Mouse (Mus musculus): ENCODE results near the gene Ube3c. TPM values are rescaled to one million over a fixed set of nuclear protein-coding genes. Genes with fewer than 3 reads are reported as not detected.
A peak's percentile ranks its signal among the peaks of the same experiment; 100 is the strongest.
"Not testable (repeated sequence)": the region's sequence is repeated elsewhere in the genome, so short reads cannot be mapped to it uniquely, and the experiment has no call there.

Gene Ube3c
- polyA plus RNA-seq, 1 experiment from 2014 or later = 34.7 TPM

DNA sequence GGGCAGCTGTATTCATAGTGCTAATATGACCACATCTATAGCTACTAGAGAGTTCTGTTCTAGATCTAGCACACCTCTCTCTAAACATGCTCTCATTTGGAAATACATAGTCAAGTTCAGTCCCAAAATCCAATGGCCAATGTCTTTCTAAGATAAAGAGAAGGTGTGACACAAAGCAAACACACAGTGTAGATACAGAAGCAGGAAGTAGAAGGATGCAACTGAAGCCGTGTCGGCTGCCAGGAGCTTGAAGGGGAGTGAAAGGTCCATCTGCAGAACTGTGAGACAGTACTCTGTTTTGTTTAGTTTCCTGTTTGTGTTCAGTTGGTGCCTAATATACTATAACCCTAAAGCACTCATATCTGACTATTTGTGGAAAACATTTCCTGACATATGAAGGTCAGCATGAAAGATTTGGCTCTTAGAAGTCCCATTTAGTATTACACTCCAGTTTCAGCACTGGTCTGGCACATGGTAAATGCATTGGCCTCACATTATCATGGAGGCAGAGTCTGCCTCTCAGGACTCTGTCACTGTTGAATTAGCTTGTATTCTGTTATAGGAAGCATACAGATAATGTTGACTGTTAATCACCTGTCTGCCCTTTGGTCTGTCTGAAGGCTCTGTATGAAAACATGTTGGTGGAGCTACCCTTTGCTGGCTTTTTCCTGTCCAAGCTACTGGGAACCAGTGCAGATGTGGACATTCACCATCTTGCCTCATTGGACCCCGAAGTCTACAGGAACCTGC is 88.7 kb downstream of the Ube3c start:
- DNase-seq (ENCODE audit: low spot score) (no peak), ATAC-seq (replicated peaks; ENCODE audit: low FRiP score, low TSS enrichment, low read depth) (no peak)
- no peak overlapping the region for H3K9ac ChIP-seq (ENCODE audit: low read length)
- H3K27ac ChIP-seq (ENCODE audit: low read depth) = no peak overlapping the region
- H3K36me3 ChIP-seq (ENCODE audit: control insufficient read depth, insufficient read depth, low read length) = peaks cover 69% of the 10 kb centered on the region
- no peaks in the 10 kb centered on the region for H3K9me3 ChIP-seq (ENCODE audit: control insufficient read depth, low read length)
- no peak overlapping the region for H3K4me3 ChIP-seq (ENCODE audit: low read depth, low read length)
- no peaks in the 10 kb centered on the region for H3K4me1 ChIP-seq (replicated peaks; ENCODE audit: control insufficient read depth, insufficient read depth, low read length)
- H3K27me3 ChIP-seq (replicated peaks; ENCODE audit: control insufficient read depth, insufficient read depth, low read length) = no peaks in the 10 kb centered on the region
- 75% methylated on average over 3 of the region's 3 CpGs for WGBS
- no peak overlapping the region for H3K4me2 ChIP-seq (ENCODE audit: low read length)

DNA sequence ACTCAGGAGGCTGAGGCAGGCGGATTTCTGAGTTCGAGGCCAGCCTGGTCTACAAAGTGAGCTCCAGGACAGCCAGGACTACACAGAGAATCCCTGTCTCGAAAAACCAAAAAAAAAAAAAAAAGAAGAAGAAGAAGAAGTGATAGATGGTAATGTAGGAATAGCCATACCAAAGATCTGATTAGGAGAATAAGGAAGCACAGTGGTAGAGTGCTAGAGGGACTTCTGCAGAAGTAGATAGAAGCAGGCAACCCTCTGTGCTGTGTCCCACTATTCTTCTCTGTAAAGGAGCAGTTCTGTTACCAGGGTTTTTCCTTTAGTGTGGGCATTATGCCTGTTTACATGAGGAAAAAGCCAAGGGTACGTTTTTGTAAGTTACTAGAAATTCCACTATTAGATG is 92.2 kb downstream of the Ube3c start:
- H3K9ac ChIP-seq (ENCODE audit: low read length); DNase-seq (ENCODE audit: low spot score); H3K27me3 ChIP-seq (replicated peaks; ENCODE audit: control insufficient read depth, insufficient read depth, low read length); ATAC-seq (replicated peaks; ENCODE audit: low FRiP score, low TSS enrichment, low read depth); H3K4me3 ChIP-seq (ENCODE audit: low read depth, low read length); H3K27ac ChIP-seq (ENCODE audit: low read depth); H3K9me3 ChIP-seq (ENCODE audit: control insufficient read depth, low read length); H3K4me2 ChIP-seq (ENCODE audit: low read length); H3K4me1 ChIP-seq (replicated peaks; ENCODE audit: control insufficient read depth, insufficient read depth, low read length): not testable (repeated sequence)
- H3K36me3 ChIP-seq (ENCODE audit: control insufficient read depth, insufficient read depth, low read length) = peaks cover 91% of the 10 kb centered on the region
- 91% methylated on average over 4 of the region's 4 CpGs for WGBS

DNA sequence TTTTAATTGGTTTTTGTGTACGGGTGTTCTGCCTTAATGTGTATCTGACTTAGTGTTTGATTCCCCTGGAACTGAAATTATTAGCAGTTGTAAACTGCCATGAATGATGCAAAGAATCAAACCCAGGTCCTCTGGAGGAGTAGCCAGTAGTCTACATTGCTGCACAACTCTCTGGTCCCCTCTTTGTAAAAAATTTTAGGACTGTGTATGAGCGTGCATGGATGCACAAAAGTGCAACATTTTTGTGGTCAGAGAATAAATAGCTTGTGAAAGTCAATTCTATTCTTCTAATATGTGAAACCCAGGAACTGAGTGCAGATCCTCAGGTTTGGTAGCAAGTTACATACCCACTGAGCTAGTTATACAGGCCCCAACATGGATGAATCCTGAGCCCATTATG is 96.3 kb downstream of the Ube3c start:
- Histone ChIP-seq H3K36me3 (ENCODE audit: control insufficient read depth, insufficient read depth, low read length) (peaks cover 83% of the 10 kb centered on the region), H3K4me3 (ENCODE audit: low read depth, low read length) (no peak overlapping the region), H3K9me3 (ENCODE audit: control insufficient read depth, low read length) (no peaks in the 10 kb centered on the region), H3K27ac (ENCODE audit: low read depth) (no peak overlapping the region), H3K27me3 (replicated peaks; ENCODE audit: control insufficient read depth, insufficient read depth, low read length) (no peaks in the 10 kb centered on the region), H3K9ac (ENCODE audit: low read length) (no peak overlapping the region), H3K4me2 (ENCODE audit: low read length) (no peak overlapping the region), H3K4me1 (replicated peaks; ENCODE audit: control insufficient read depth, insufficient read depth, low read length) (no peaks in the 10 kb centered on the region)
- no peak for DNase-seq (ENCODE audit: low spot score)
- ATAC-seq (replicated peaks; ENCODE audit: low FRiP score, low TSS enrichment, low read depth) = no peak
- WGBS = 87% methylated on average over 2 of the region's 2 CpGs

DNA sequence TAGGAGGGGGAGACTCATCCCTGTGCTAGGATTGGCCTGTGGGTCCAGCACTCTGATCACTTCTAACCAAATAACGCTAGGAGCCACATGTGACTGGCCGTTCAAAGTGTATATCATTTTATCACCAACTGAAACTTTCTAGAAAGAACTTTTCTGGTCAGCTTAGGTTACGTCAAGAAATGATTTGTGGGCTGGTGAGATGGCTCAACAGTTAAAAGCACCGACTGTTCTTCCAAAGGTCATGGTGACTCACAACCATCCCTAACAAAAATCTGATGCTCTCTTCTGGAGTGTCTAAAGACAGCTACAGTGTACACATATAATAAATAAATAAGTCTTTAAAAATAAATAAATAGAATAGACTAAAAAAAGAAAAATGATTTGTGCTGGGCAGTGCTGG is 103.5 kb downstream of the Ube3c start:
- ATAC-seq (replicated peaks; ENCODE audit: low FRiP score, low TSS enrichment, low read depth) = no peak
- no peaks in the 10 kb centered on the region for H3K4me1 ChIP-seq (replicated peaks; ENCODE audit: control insufficient read depth, insufficient read depth, low read length)
- H3K4me2 ChIP-seq (ENCODE audit: low read length) = no peak overlapping the region
- no peak overlapping the region for H3K27ac ChIP-seq (ENCODE audit: low read depth)
- no peak overlapping the region for H3K4me3 ChIP-seq (ENCODE audit: low read depth, low read length)
- WGBS = 84% methylated on average over 4 of the region's 4 CpGs
- no peaks in the 10 kb centered on the region for H3K27me3 ChIP-seq (replicated peaks; ENCODE audit: control insufficient read depth, insufficient read depth, low read length)
- no peak overlapping the region for H3K9ac ChIP-seq (ENCODE audit: low read length)
- no peaks in the 10 kb centered on the region for H3K9me3 ChIP-seq (ENCODE audit: control insufficient read depth, low read length)
- H3K36me3 ChIP-seq (ENCODE audit: control insufficient read depth, insufficient read depth, low read length) = peaks cover 82% of the 10 kb centered on the region
- no peak for DNase-seq (ENCODE audit: low spot score)

DNA sequence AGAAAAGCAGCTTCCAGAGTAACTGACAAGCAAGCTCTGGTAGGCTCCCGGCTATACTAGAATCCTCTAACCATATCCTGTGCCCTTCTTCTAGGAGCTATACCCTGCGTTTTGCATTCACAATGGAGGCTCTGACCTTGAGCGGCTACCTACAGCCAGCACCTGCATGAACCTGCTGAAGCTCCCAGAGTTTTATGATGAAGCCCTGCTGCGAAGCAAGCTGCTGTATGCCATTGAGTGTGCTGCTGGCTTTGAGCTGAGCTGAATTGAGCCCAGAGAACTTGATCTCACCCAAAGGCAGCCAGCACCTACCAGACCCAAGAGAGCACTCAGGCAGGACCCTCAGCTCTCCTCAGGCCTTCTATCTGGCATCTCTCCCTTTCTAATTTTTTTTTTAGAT is 105.3 kb downstream of the Ube3c start:
- H3K4me2 ChIP-seq (ENCODE audit: low read length) = no peak overlapping the region
- no peak overlapping the region for H3K4me3 ChIP-seq (ENCODE audit: low read depth, low read length)
- DNase-seq (ENCODE audit: low spot score) (no peak), ATAC-seq (replicated peaks; ENCODE audit: low FRiP score, low TSS enrichment, low read depth) (no peak)
- H3K9ac ChIP-seq (ENCODE audit: low read length) = no peak overlapping the region
- no peaks in the 10 kb centered on the region for H3K9me3 ChIP-seq (ENCODE audit: control insufficient read depth, low read length)
- WGBS = 95% methylated on average over 4 of the region's 4 CpGs
- H3K27ac ChIP-seq (ENCODE audit: low read depth) = no peak overlapping the region
- H3K4me1 ChIP-seq (replicated peaks; ENCODE audit: control insufficient read depth, insufficient read depth, low read length) = no peaks in the 10 kb centered on the region
- H3K27me3 ChIP-seq (replicated peaks; ENCODE audit: control insufficient read depth, insufficient read depth, low read length) = no peaks in the 10 kb centered on the region
- peaks cover 64% of the 10 kb centered on the region for H3K36me3 ChIP-seq (ENCODE audit: control insufficient read depth, insufficient read depth, low read length)

DNA sequence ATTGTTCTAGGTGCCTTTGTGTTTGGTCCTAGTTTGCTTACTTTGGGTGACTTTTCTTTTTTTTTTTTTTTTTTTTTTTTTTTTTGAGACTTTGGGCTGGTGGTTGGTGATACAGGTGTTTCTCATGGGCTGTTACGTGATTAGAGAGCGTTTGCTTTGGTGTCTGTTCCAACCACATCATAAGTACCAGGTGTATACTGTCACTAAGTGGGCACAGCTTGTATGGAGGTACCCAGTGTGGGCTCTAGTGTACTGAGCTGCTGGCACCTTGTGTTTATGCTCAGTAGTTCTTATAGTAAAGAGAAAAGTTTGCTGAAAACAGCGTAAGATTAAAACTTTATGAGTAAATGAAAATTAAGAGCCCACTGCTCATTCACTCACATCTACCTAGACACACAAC is 107.4 kb downstream of the Ube3c start:
- Histone ChIP-seq H3K4me3 (ENCODE audit: low read depth, low read length) (no peak overlapping the region), H3K4me2 (ENCODE audit: low read length) (no peak overlapping the region), H3K27me3 (replicated peaks; ENCODE audit: control insufficient read depth, insufficient read depth, low read length) (no peaks in the 10 kb centered on the region), H3K27ac (ENCODE audit: low read depth) (no peak overlapping the region), H3K36me3 (ENCODE audit: control insufficient read depth, insufficient read depth, low read length) (peaks cover 43% of the 10 kb centered on the region), H3K4me1 (replicated peaks; ENCODE audit: control insufficient read depth, insufficient read depth, low read length) (no peaks in the 10 kb centered on the region), H3K9ac (ENCODE audit: low read length) (no peak overlapping the region), H3K9me3 (ENCODE audit: control insufficient read depth, low read length) (no peaks in the 10 kb centered on the region)
- ATAC-seq (replicated peaks; ENCODE audit: low FRiP score, low TSS enrichment, low read depth) (no peak), DNase-seq (ENCODE audit: low spot score) (no peak)
- 98% methylated on average over 3 of the region's 3 CpGs for WGBS

DNA sequence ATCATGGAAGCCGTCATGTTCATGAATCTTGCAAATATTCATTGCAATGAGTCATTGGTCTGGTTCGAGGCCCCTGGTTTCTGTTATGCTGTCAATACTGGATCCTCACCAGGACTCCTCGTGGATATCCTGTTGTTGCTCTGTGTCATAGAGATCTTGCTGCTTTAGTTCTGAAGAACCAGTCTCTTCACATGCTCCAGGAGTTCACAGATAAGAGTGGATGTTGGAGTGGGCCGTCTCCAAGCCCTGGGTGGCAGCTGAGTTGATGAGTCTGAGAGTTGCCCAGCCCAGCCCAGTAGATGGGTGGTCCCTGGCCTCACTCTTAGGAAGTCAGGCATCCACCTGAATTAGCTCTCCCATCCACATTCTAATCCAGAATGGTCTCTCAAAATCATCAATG is 116.0 kb downstream of the Ube3c start:
- no peak overlapping the region for H3K9ac ChIP-seq (ENCODE audit: low read length)
- H3K9me3 ChIP-seq (ENCODE audit: control insufficient read depth, low read length) = no peaks in the 10 kb centered on the region
- no peaks in the 10 kb centered on the region for H3K4me1 ChIP-seq (replicated peaks; ENCODE audit: control insufficient read depth, insufficient read depth, low read length)
- 68% methylated on average over 4 of the region's 4 CpGs for WGBS
- H3K36me3 ChIP-seq (ENCODE audit: control insufficient read depth, insufficient read depth, low read length) = no peaks in the 10 kb centered on the region
- H3K27ac ChIP-seq (ENCODE audit: low read depth) = no peak overlapping the region
- no peak for ATAC-seq (replicated peaks; ENCODE audit: low FRiP score, low TSS enrichment, low read depth)
- no peak overlapping the region for H3K4me3 ChIP-seq (ENCODE audit: low read depth, low read length)
- no peak overlapping the region for H3K4me2 ChIP-seq (ENCODE audit: low read length)
- H3K27me3 ChIP-seq (replicated peaks; ENCODE audit: control insufficient read depth, insufficient read depth, low read length) = no peaks in the 10 kb centered on the region
- no peak for DNase-seq (ENCODE audit: low spot score)

DNA sequence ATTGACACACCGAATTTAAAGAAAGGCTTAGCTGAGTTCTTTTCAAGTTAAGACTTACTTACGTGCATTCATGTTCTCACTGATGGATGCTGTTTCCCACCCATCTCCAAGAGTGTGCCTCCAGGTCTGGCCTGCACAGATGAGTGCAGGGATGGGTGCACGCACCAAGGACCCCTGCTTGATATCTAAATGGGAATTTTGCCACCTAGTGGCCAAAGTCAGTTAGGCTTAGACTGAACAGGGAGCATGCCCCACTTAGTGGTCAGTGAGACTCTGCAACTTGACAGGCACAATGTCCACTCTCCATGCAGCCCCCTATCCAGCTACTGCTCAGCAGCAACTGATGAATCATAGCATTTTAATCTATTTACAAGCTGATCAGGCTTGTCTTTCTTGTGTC is 118.6 kb downstream of the Ube3c start:
- peak; percentile 59 for DNase-seq (ENCODE audit: low spot score)

DNA sequence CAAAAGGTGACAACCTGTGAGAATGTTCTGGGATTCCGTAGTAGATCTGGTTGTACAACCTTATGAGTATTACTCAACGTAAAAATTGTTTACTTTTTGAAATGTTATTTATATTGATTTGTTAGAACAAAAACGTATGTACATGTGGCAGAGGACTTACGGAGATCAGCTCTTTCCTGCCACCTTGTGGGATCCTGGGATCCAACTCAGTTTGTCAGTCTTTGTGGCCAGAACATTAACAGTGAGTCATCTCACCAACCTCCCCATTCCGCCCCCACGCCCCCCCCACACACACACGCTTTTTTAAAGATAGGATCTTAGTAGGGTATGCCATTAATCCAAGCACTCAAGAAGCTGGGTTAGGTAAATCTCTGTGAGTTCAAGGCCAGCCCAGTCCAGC is 119.3 kb downstream of the Ube3c start:
- no peak overlapping the region for H3K9ac ChIP-seq (ENCODE audit: low read length)
- ATAC-seq (replicated peaks; ENCODE audit: low FRiP score, low TSS enrichment, low read depth) = no peak
- H3K36me3 ChIP-seq (ENCODE audit: control insufficient read depth, insufficient read depth, low read length) = no peaks in the 10 kb centered on the region
- no peaks in the 10 kb centered on the region for H3K9me3 ChIP-seq (ENCODE audit: control insufficient read depth, low read length)
- no peak overlapping the region for H3K4me2 ChIP-seq (ENCODE audit: low read length)
- no peak for DNase-seq (ENCODE audit: low spot score)
- no peak overlapping the region for H3K4me3 ChIP-seq (ENCODE audit: low read depth, low read length)
- no peaks in the 10 kb centered on the region for H3K4me1 ChIP-seq (replicated peaks; ENCODE audit: control insufficient read depth, insufficient read depth, low read length)
- H3K27me3 ChIP-seq (replicated peaks; ENCODE audit: control insufficient read depth, insufficient read depth, low read length) = no peaks in the 10 kb centered on the region
- 55% methylated on average over 7 of the region's 7 CpGs for WGBS
- no peak overlapping the region for H3K27ac ChIP-seq (ENCODE audit: low read depth)

More for the DNA sequence above, 118.6 kb downstream of the Ube3c start:
- H3K9me3 ChIP-seq (ENCODE audit: control insufficient read depth, low read length) = no peaks in the 10 kb centered on the region
- H3K27ac ChIP-seq (ENCODE audit: low read depth) = no peak overlapping the region
- no peaks in the 10 kb centered on the region for H3K27me3 ChIP-seq (replicated peaks; ENCODE audit: control insufficient read depth, insufficient read depth, low read length)
- no peaks in the 10 kb centered on the region for H3K36me3 ChIP-seq (ENCODE audit: control insufficient read depth, insufficient read depth, low read length)
- WGBS = 64% methylated on average over 3 of the region's 3 CpGs
- no peaks in the 10 kb centered on the region for H3K4me1 ChIP-seq (replicated peaks; ENCODE audit: control insufficient read depth, insufficient read depth, low read length)
- ATAC-seq (replicated peaks; ENCODE audit: low FRiP score, low TSS enrichment, low read depth) = no peak; the same call in 1 of the 2 replicates
- H3K9ac ChIP-seq (ENCODE audit: low read length) = no peak overlapping the region
- no peak overlapping the region for H3K4me3 ChIP-seq (ENCODE audit: low read depth, low read length)
- H3K4me2 ChIP-seq (ENCODE audit: low read length) = no peak overlapping the region

Data from intestine, embryonic 14.5 days (tissue).